Mouse (Mus musculus) midbrain, postnatal 0 days (tissue): ENCODE measurements around the gene Epo. TPM values are rescaled to one million over a fixed set of nuclear protein-coding genes. Genes with fewer than 3 reads are reported as not detected.

ENCODE experiments used
- ATAC-seq: fragments of 200-750 bp; cut with Nextera tagmentation; 2 replicates; pipeline ENCODE4 v1.8.0; 2017; ENCODE audit warnings: moderate number of reproducible peaks, mild to moderate bottlenecking, moderate TSS enrichment, moderate library complexity; ENCODE audit not compliant: low FRiP score
- DNase-seq: peaks from one replicate; pipeline ENCODE4 v3.0.0-alpha.2; 2015; ENCODE audit warnings: low spot score
- H3K27ac ChIP-seq: fragments of 300-500 bp; sonication (generic); 2 replicates; pipeline ENCODE4 v1.5.1; 2014; ENCODE audit warnings: low read depth, mild to moderate bottlenecking, low read length, mixed read lengths
- H3K27me3 ChIP-seq: fragments of 300-500 bp; sonication (generic); 2 replicates; pipeline ENCODE4 v1.6.1; 2014; ENCODE audit warnings: low read length, control low read depth, mixed read lengths; ENCODE audit not compliant: insufficient read depth
- H3K36me3 ChIP-seq: fragments of 300-500 bp; sonication (generic); 2 replicates; pipeline ENCODE4 v1.6.1; 2014; ENCODE audit warnings: low read length, control low read depth, mixed read lengths; ENCODE audit not compliant: insufficient read depth
- H3K4me1 ChIP-seq: fragments of 300-500 bp; sonication (generic); 2 replicates; pipeline ENCODE4 v1.6.1; 2014; ENCODE audit warnings: mild to moderate bottlenecking, control low read depth, antibody characterized with exemption, low read length, mixed read lengths; ENCODE audit not compliant: insufficient read depth
- H3K4me2 ChIP-seq: fragments of 300-500 bp; sonication (generic); 2 replicates; pipeline ENCODE4 v1.6.1; 2014; ENCODE audit warnings: low read depth, mild to moderate bottlenecking, low read length, mixed read lengths; ENCODE audit not compliant: poor library complexity, severe bottlenecking
- H3K4me3 ChIP-seq: fragments of 300-500 bp; sonication (generic); 2 replicates; pipeline ENCODE4 v1.5.1; 2014; ENCODE audit warnings: low read depth, mild to moderate bottlenecking, low read length, moderate library complexity
- H3K9ac ChIP-seq: fragments of 300-500 bp; sonication (generic); replicated peaks from 2 replicates; pipeline ENCODE4 v1.6.1; 2014; ENCODE audit warnings: mild to moderate bottlenecking, low read length, moderate library complexity, mixed read lengths; ENCODE audit not compliant: poor library complexity, severe bottlenecking
- H3K9me3 ChIP-seq: fragments of 300-500 bp; sonication (generic); 2 replicates; pipeline ENCODE4 v1.6.1; 2016; ENCODE audit warnings: low read length, control low read depth
- CTCF ChIP-seq: IDR thresholded peaks from 2 replicates; pipeline ENCODE4 v1.5.1; 2016; ENCODE audit warnings: antibody characterized with exemption, mild to moderate bottlenecking
- WGBS: fragments of 180-500 bp; shearing (Covaris S2); extraction: QIAGEN DNeasy Blood & Tissue Kit; methylation state at CpG from one replicate; pipeline ENCODE4 v1.1.7; 2014; 5-methylcytosine and 5-hydroxymethylcytosine counted together
- polyA plus RNA-seq: library from polyadenylated mRNA; unstranded; fragments of >200 nt; fragmentation: Nextera tagmentation; extraction: Ambion mirVana; gene quantifications from 2 replicates; pipeline ENCODE4 v1.2.1, GENCODE M21; 2015
- total RNA-seq: library from RNA; depleted of rRNA; stranded (reverse); fragments of >200 nt; gene quantifications from 2 replicates; pipeline ENCODE4 v1.2.3, GENCODE M21; 2014

Epo gene
- total and polyA plus RNA-seq, 2 experiments from 2014 or later: not detected

DNA sequence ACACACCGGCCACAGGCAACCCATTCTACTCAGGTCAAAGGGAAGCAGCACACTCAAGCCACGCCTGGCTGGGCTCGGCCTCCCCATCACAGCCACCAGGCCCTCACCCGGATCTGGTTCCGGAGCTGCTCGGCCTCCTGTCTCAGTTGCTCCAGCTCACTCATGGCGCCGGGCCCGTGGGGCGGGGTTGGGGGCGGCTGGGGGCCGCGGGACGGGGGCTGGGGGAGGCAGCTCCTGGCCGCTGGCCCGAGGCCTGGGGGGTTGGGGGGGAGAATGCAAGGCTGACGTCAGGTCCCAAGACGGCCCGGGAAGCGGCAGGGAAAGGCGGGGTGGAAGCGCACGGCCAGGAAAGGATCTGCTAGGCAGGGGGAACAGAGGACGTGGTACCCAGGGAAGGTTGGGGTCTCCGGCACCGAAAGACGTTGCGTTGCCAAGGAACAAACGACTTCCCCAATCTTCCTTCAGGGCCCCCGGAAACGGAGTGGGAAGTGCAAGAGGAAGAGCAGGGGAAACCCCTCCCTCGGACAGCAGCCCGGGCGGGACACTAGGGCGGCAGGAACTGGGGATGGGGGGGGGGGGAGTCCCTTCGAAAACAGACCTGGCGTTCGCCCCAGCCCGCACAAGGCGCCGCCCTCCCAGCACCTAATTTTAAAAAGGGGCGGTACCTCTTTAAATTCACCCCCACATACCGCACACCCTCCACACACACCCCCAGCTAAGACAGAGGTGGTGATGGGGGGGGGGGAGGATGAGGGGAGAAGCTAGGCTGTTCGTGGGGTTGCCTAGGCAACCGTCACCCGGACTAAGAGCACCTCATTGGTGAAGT lies 2.2 kb downstream of the Epo start:
- no peaks in the 10 kb centered on the region for H3K9me3 ChIP-seq
- TF ChIP-seq CTCF: no peak
- DNase-seq (peak; percentile 95), ATAC-seq (peak; percentile 68)
- peaks cover 37% of the 10 kb centered on the region for H3K36me3 ChIP-seq
- H3K4me3 ChIP-seq: peak overlapping the region; percentile 83
- peak overlapping the region; percentile 98 for H3K27ac ChIP-seq
- WGBS: under 1% methylated on average over 39 of the region's 46 CpGs
- no peaks in the 10 kb centered on the region for H3K27me3 ChIP-seq
- H3K4me2 ChIP-seq: peak overlapping the region; percentile 91
- no peaks in the 10 kb centered on the region; the same call in 1 of the 2 replicates for H3K4me1 ChIP-seq
- H3K9ac ChIP-seq: peak overlapping the region; percentile 95

GRCm38 (mm10) chr5:137530075-137530474 lies 3.0 kb downstream of the Epo start:
- peak overlapping the region; percentile 95 for H3K9ac ChIP-seq
- 71% methylated on average over 8 of the region's 8 CpGs for WGBS

DNA sequence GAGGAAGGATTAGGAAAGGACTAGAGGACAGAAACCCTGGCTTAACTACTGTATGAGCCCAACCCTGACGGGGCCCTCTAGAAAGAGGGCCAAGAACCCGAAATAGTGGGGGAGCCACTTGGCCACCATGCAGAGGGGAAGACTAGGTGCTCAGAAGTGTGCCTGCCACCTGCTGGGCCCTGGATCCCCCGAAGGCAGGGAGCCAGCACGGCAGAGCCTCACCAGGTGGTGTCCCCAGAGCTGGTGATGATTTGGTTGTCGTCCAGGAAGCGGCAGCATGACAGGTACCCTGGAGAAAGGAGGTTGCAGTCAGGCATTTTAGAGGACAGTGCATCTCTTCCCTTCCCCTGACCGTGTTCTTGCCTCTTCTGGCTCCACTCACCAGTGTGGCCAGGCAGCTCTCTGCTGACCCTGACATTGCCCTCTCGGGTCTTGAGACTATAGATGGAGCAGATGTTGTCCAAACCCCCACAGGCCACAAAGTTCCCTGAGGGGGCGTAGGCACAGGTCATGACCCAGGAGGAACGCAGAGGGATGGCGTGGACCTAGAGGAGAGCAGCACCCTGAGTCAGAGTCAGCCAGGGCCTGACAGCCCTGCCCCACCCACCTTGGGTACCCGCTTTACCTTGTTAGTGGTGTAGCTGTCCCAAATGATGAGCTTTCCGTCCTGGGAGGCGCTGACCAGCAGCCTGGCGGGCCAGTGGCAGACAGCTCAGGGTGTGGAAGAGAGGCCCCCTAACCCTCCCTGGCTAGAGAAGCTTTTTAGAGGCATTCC lies 3.6 kb downstream of the Epo start:
- Histone ChIP-seq H3K9ac (peak overlapping the region; percentile 95; the same call in 1 of the 2 replicates), H3K4me1 (no peaks in the 10 kb centered on the region; the same call in 1 of the 2 replicates), H3K27me3 (no peaks in the 10 kb centered on the region), H3K4me2 (peak overlapping the region; percentile 91; the same call in 1 of the 2 replicates), H3K4me3 (peak overlapping the region; percentile 83), H3K9me3 (no peaks in the 10 kb centered on the region), H3K27ac (peak overlapping the region; percentile 98), H3K36me3 (peaks cover 49% of the 10 kb centered on the region)
- 65% methylated on average over 15 of the region's 15 CpGs for WGBS
- no peak for TF ChIP-seq CTCF
- ATAC-seq: no peak
- DNase-seq: no peak

More at GRCm38 (mm10) chr5:137530075-137530474, 3.0 kb downstream of the Epo start:
- Histone ChIP-seq H3K27me3 (no peaks in the 10 kb centered on the region), H3K9me3 (no peaks in the 10 kb centered on the region), H3K4me1 (no peaks in the 10 kb centered on the region; the same call in 1 of the 2 replicates), H3K27ac (peak overlapping the region; percentile 98), H3K4me3 (peak overlapping the region; percentile 83), H3K4me2 (peak overlapping the region; percentile 91), H3K36me3 (peaks cover 43% of the 10 kb centered on the region)
- TF ChIP-seq CTCF: no peak
- no peak for DNase-seq
- ATAC-seq: no peak

DNA sequence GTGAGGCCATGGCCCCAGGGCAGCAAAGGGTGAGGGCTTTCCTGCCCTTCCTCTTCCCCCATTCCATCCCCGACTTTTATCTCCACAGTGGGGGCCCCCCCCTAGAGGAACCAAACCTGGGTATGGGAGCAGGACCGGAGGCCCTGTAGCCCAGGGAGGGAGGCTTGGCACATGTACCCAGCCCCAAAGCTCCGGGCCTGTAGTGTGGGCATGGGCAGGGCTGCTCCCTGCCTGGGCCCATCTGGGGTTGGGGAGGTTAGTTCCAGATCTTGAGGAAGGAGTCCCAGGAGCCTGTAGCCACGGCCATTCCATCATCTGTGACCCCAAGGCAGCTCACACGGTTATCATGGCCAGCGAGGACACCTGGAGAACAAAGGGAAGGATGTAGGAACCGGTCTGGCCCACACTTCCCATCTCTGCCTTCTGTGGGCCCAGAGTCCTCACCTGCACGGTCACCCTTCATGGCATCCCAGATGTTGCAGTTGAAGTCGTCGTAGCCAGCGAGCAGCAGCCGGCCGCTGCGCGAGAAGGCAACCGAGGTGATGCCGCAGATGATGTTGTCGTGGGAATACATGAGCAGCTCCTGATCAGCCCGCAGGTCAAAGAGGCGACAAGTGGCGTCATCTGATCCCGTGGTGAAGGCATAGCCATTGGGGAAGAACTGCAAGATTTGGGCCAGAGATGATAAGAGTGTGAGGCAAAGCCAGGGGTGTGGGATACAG lies 4.6 kb downstream of the Epo start:
- 81% methylated on average over 22 of the region's 22 CpGs for WGBS
- no peaks in the 10 kb centered on the region; the same call in 1 of the 2 replicates for H3K4me1 ChIP-seq
- peaks cover 59% of the 10 kb centered on the region for H3K36me3 ChIP-seq
- no peak for TF ChIP-seq CTCF
- H3K4me2 ChIP-seq: no peak overlapping the region
- no peaks in the 10 kb centered on the region for H3K9me3 ChIP-seq
- DNase-seq: no peak
- no peak for ATAC-seq
- no peak overlapping the region for H3K4me3 ChIP-seq
- H3K27me3 ChIP-seq: no peaks in the 10 kb centered on the region
- H3K27ac ChIP-seq: peak overlapping the region; percentile 43; the same call in 1 of the 2 replicates
- no peak overlapping the region for H3K9ac ChIP-seq

- Histone ChIP-seq H3K27ac (peak overlapping the region; percentile 43; the same call in 1 of the 2 replicates), H3K9me3 (no peaks in the 10 kb centered on the region), H3K4me1 (no peaks in the 10 kb centered on the region; the same call in 1 of the 2 replicates), H3K9ac (no peak overlapping the region), H3K27me3 (no peaks in the 10 kb centered on the region), H3K36me3 (peaks cover 69% of the 10 kb centered on the region), H3K4me3 (no peak overlapping the region), H3K4me2 (no peak overlapping the region)
- TF ChIP-seq CTCF: no peak
- WGBS: 23% methylated on average over 1 of the region's 1 CpGs
- no peak for DNase-seq
- no peak for ATAC-seq
Measured at GRCm38 (mm10) chr5:137527413-137527812, 5.6 kb downstream of the Epo start.
